Mouse (Mus musculus): ENCODE measurements at regions not wholly inside any gene's neighbourhood (a gene's known extent, or its start where the extent isn't known, plus 50 kb on each side); places are given as distances from the start of the nearest gene placed in this dataset.

DNA sequence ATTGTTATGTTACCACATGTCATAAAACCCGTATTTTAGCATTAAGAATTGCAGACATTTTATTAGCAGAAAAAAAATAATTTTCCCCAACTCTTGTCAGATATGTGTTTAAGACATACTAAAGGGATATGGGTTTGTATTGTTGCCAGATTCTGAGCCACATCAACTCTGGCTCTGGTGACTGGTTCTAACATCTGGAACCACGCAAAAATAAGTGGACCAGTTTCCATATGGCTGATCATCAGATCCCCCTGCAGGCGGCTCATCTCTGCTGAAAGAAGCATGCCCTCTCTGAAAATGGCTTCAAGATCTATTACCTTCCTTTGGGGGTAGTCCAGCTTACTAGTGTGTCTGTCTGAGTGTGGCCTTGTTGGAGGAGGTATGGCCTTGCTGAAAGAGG is 102.0 kb upstream of the Jade1 start:
- no peak for TF ChIP-seq CTCF (IDR thresholded peaks at IDR 0.05; ENCODE audit: low read depth, low read length)
- TF ChIP-seq POLR2A (IDR thresholded peaks at IDR 0.05; ENCODE audit: insufficient read depth, low read length) = no peak
- TF ChIP-seq EP300 (IDR thresholded peaks at IDR 0.05; ENCODE audit: insufficient read depth, low read depth, low read length) = no peak
